Mouse (Mus musculus) MEL (cell line): Measurements from ENCODE around the gene Cntn2.

Source experiments
- CTCF ChIP-seq, 3 experiments: IDR thresholded peaks in 2 of 3; conservative IDR thresholded peaks in 1 of 3; 2 replicates each; pipeline ENCODE4 v1.5.1; 2011 to 2012; ENCODE audit warnings: low read length in 3 of 3, low read depth in 2 of 3, mild to moderate bottlenecking in 2 of 3, improper control_type of control experiment in 1 of 3, inconsistent platforms in 1 of 3, mixed read lengths in 1 of 3, moderate library complexity in 1 of 3; ENCODE audit not compliant: control insufficient read depth in 1 of 3, insufficient read depth in 1 of 3, poor library complexity in 1 of 3, severe bottlenecking in 1 of 3
- E2F4 ChIP-seq: IDR thresholded peaks from 2 replicates; pipeline ENCODE4 v1.6.1; 2011; ENCODE audit warnings: low read depth, low read length, improper control_type of control experiment, borderline replicate concordance
- NELFE ChIP-seq: IDR thresholded peaks from 2 replicates; pipeline ENCODE4 v1.6.1; 2011; ENCODE audit warnings: low read depth, low read length, improper control_type of control experiment
- POLR2A ChIP-seq, 2 experiments: IDR thresholded peaks; 2 replicates each; pipeline ENCODE4 v1.6.1; 2011 to 2012; ENCODE audit warnings: low read length in 2 of 2, mild to moderate bottlenecking in 2 of 2, control low read depth in 1 of 2, improper control_type of control experiment in 1 of 2, low read depth in 1 of 2, moderate library complexity in 1 of 2; ENCODE audit not compliant: control insufficient read depth in 1 of 2, insufficient read depth in 1 of 2, poor library complexity in 1 of 2
- RAD21 ChIP-seq: IDR thresholded peaks from 2 replicates; pipeline ENCODE4 v1.6.1; 2011; ENCODE audit warnings: mild to moderate bottlenecking, low read depth, low read length, improper control_type of control experiment

GRCm38 (mm10) chr1:132505155-132505554 is 37.9 kb downstream of the Cntn2 start:
- no peak for TF ChIP-seq POLR2A (IDR thresholded peaks at IDR 0.05; ENCODE audit: control insufficient read depth in 1 of 2, insufficient read depth in 1 of 2, low read depth in 1 of 2, low read length in 2 of 2, poor library complexity in 1 of 2)
- no peak for TF ChIP-seq CTCF (IDR thresholded peaks at IDR 0.05 in 2 of 3, conservative IDR thresholded peaks at IDR 0.05 in 1 of 3; ENCODE audit: control insufficient read depth in 1 of 3, insufficient read depth in 1 of 3, low read depth in 2 of 3, low read length in 3 of 3, poor library complexity in 1 of 3, severe bottlenecking in 1 of 3)
- TF ChIP-seq NELFE, result no peak
- TF ChIP-seq E2F4, result no peak
- no peak for TF ChIP-seq RAD21
